Mouse (Mus musculus) bone marrow macrophage, adult 2 months (primary cell): ENCODE measurements around the gene Chrna5.

ENCODE experiments used
- CTCF ChIP-seq: IDR thresholded peaks from 2 replicates; pipeline ENCODE4 v1.5.1; 2012; ENCODE audit warnings: low read depth, mild to moderate bottlenecking, low read length, moderate library complexity
- POLR2A ChIP-seq: IDR thresholded peaks from 2 replicates; pipeline ENCODE4 v1.6.1; 2012; ENCODE audit warnings: mild to moderate bottlenecking, low read depth, low read length, borderline replicate concordance

DNA sequence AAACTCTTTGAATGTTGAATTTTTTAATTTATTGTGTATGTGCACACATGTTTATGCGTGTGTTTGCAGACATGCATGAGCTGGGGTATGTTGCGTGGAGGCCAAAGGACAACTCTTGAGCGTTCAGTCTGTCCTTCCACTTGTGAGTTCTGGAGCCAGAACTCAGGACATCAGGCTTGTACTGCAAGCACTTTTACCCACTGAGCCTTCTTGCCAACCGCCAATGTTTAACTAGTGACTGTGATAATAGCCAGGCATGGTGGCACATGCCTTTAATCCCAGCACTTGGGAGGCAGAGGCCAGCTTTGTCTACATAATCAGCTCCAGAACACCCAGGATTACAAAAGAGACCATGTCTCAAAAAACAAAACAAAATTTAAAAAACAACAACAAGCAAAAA is 38.6 kb upstream of the Chrna5 start:
- TF ChIP-seq CTCF (no peak), POLR2A (no peak)
